Mouse (Mus musculus): ENCODE measurements around the gene Gdf7. TPM values are rescaled to one million over a fixed set of nuclear protein-coding genes. Genes with fewer than 3 reads are reported as not detected.

The Gdf7 gene
- polyA plus RNA-seq, 2 experiments from 2014 or later, result not detected

DNA sequence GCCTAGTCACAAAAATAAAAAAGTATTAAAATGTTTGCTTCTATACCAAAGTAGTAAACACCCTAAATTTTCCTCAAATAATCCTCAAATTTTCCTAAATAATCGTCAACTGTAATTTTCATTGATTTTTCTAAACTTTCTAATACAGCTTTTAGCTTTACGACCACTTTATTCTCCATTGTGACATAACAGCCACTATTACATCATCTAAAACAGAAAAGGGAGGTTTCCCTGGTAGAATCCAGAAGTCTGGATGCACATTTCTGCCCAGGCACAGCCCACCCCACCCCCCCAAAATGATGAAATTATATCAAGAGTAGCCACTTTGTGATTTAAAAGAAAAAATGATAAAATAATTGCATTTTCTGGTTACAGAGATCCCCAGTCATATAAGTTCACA lies 5.6 kb downstream of the Gdf7 start:
- no peak for ATAC-seq

DNA sequence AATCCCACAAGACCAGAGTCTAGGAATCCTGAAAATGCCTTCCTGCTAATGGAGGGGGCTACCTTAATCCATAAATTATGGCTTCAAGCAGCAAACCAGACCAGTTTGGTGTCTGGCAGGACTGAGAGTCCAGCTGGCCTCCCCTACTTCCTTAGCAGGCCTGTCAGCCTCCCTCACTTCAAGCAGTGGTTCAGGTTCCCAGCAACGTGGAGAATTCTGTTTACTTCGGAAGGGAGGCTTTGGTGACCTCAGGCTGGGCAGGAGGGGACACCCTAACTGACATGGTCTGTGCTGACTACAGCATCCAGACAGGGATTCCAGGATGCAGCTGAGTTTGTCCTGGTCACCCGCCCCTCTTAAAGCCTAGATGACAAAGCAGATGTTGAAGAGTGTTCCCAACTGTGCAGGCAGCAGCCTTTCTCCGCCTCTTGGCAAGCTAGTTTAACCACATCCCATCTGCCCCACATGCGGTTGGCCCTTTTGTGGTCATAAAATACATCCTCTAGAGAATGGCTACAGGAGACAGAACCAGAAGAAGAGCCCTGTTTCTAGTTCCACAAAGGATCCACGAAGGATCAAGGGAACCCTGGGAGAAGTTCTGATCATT lies 6.3 kb downstream of the Gdf7 start:
- ATAC-seq, result no peak

DNA sequence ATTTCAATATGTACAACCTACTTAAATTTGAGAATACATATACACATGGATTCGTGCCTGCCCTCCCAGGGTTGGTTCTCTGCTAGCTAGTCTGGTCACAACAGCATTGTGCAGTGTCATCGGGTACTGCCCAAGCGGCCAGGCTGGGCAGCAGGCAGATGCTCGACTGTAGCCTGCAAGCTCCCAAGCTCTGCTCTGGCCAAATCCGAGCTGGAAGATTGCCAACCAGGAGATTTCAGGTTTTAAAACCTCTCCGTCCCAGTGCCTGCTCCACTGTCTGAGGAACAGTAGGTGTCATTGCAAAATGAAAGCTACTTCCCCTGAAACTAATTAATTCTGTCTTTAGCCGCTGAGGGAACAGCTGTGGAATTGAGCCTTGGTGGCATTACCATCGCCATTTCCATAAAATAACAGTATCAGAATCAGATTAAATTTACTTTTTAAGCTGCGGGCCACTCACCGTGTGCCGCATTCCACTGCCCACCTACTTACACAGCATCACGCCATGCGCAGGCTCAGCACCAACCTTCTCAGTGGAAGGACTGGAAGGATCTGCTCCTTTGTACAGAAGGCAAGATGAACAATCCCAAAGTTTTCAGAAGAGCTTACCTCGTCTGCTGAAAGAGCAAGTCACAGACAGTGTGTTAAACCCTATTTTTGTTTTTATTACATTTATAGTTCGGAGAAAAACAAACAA lies 10.4 kb downstream of the Gdf7 start:
- ATAC-seq, result no peak

DNA sequence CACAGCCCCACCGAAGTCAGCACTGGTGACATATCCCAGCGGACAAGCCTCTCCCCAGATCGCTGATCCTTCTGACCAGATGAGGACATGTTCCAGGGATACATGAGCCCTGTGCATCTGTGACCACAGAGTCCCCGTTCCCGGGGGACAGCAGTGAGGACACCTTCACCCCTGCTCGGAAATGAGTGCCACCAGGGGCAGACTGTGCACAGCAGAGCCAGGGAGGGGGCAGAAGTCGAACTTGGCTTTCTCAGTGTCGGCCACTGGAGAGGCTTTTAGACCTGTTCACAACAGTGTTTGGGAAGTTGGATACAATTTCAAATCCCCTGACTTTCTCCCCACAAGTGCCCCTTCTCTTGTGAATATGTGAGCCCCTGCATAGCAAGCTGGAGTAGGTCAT lies 12.3 kb downstream of the Gdf7 start:
- no peak for ATAC-seq

DNA sequence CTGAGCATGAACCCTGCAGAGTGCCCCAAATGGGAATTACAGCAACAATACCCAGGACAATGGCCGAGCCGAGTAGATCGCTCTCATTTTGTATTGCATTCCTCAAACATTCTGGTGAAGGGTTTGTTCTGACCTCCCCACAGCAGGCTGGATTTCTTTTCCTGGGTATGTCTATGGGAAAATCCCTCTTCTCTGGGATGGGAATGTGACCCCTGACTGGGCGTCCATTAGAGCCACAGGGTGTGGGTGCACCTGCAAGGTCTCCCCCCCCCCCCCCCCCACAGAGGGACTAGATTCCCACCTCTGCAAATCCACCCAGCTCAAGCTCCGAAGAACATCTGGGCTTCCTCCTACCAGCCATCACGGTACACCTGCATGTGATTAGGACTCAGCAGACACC lies 12.7 kb downstream of the Gdf7 start:
- no peak for ATAC-seq

DNA sequence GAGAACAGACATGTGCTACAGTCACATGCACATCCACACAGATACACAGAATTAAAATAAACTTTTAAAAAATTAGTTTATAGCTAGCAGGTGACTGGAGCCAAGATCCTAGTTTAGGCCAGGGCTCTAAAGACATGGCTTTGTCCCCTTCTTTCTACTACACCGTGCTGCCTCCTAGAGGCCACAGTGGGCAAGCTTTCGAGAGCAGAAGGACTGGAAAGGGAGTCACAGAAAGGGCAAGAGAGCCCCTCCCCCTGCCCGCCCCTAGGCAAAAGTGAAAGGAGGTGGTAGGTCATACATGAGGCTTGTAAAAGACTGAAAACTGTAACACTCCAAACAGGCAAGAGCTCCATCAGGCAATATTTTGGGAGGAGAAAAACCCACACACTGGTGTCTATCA lies 13.8 kb downstream of the Gdf7 start:
- ATAC-seq, result no peak

DNA sequence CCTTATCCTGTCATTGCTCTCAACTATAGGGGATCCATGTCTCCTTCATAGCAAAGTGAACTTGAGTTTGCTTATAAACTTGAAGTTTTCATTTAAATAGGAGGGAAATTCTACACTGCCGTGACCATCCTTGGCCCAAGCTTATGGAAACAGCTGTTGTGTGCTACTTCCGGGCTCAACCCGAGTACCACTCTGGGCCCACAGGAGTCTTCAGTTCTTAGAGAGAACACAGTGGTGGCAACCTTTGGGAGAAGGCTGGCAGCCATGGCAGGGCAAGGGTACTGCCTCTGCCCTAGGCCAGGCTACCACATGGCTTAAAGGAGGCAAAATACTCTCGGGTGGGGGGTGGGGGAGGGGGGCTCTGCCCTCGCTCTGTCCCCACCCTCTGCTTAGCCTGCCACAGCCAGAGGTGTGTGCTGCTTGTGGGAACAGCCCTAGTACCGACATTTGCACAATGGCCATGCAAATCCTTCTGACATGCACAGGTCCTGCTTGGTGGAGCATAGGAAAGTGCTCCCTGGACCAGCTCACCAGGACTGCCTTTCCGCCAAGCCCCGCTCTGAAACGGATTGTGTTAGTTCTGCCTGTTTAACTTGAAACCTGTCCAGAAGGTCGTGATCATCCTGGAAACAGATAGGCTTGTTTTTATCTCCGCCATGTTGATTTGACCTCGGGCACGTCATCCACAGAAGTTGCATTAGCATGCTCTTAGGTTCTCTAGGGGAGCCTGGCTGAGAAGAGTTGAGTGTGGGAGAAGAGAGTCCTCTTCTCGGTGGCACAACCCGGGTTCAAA lies 20.3 kb downstream of the Gdf7 start:
- no peak for ATAC-seq

DNA sequence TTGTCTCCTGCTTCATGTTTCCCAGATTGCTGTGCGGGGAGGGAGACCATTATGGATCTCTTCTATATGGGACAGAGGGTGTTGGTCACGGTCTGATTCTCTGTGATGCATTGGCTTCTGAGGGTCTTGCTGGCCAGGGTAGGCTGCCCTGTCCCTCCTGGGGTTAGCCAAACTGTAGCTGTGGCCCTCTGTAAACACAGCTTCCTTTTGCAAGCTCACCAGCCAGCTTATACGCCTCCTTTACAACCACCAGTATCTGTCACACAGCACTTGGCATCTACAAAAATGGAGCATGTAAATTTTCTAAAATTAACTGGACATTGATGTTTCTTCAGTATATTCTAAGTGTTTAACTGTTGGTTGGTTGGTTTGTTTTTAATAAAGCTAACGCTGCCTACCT lies 26.3 kb downstream of the Gdf7 start:
- no peak for ATAC-seq

DNA sequence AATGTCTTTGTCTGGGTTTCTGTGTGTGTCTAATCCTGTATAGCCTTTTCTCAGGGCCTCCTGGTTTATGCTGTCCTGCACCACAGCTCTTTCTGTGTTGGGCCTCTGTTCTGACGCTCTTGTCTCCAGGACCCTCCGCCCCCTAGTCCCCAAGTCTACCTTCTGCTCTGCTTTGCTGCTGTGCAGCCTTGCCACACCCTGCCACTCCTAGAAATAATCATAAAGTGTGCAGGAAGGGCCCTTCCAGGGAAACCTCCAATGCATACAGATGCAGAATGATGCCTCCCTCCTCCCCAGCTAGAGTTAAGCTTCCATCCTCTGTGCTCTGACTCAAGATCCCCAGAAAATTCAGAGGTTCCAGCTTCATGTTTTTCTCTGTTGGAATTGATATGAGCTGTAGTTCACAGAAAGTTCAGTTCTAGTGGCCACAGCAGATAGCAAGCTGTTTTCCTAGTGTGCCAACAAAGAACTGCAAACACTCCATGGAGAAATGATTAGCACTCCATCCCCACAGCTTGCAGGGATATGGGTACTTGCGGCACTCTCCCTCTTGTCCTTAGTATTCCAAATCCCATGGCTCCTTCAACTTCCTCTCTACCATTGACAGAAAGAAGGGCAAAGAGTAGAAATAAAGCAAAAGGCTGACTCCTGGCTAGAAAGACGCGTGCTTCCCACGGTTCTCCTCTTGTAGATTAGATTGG lies 28.1 kb downstream of the Gdf7 start:
- no peak for ATAC-seq

DNA sequence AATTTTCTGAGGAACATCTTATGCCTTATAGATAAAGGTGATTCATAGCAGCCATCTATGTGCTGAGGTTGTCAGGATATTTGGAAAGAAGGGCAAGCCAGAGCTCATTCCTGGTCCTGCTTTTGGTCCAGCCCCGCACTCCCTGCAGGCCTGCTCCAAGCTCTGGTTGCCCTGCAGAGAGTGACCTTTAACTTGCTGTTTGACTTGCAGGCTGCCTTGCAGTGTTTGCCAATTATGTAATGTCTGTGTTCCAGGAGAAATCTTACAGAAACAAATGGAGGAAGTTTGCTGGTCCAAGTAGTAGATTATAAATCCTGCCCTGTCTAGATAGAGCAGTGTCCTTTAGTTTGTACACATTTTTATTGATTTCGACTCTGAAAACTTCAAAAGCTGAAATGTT lies 30.3 kb downstream of the Gdf7 start:
- ATAC-seq, result no peak

DNA sequence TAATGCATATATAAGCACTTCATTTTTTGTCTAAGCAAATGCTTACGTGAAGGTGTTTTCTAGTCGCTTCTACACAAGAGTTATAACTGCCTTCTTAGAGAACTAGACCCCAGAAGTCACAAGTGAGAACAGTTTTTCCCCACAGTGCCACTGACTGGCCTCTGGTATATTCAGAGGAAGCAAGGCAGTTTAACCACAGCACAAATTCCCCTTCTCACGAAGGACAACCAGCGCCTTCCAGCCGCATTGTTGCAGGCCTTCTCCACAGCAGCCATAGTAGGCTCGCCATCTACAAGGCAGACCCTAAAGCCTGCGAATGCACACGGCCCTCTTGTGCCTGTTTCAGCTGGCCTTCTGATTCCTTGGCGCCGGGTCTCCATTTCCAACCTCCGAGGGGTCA lies 32.1 kb downstream of the Gdf7 start:
- ATAC-seq, result no peak

DNA sequence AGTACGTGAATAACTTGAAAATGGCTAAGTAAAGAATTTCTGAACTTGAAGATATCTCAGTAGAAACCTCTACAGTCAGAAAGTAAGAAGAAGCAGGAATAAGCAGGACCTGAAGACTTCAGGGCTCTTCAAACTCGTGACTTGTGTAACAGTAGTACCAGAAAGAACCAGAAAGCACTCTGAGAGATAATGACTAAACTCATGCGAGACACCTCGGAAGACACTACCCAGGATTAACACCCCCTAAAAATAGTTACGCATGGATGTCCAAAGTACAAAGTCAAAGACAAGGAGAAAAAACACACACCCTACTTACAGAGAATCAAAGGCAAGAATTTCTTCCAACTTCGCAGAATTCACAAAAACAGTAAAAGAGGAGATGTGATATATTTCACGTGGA lies 35.4 kb downstream of the Gdf7 start:
- no peak for ATAC-seq

DNA sequence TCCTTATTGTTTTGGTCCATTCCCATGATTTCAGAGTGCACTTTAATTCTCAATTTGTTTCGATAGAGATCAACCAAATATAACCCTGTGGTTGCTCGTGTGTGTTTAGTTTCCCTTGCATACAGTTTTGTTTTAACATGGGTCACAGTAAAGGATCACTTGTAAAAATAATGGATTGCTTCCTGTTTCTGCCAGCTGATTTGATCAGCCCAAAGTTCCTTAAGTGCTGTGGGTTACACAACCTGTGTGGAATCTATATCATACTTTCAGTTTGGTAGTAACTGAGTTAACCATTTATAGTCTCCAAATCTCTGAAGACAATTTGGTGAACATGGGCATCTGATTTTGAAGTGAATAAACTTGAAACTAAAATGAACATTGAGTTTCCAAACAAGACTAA lies 41.5 kb downstream of the Gdf7 start:
- no peak for ATAC-seq

Other genes starting within 250 kb of the Gdf7 start
- 100 to 1,000 TPM; 101 to 107 TPM for gene Ldah, start 93.8 kb downstream of the Gdf7 start, polyA plus RNA-seq (2017; shearing (Covaris generic))
- 10 to 100 TPM in 1 of 2 experiments, 1 to 10 TPM in 1; 5.6 to 13.0 TPM for gene Hs1bp3, start 11.5 kb upstream of the Gdf7 start, polyA plus RNA-seq (2017; shearing (Covaris generic))
- 1 to 10 TPM in 1 of 2 experiments, under 1 TPM in 1; 0.76 to 1.0 TPM for gene Rhob, start 198.1 kb upstream of the Gdf7 start, polyA plus RNA-seq (2017; shearing (Covaris generic))

All from CD4-positive, CD25-positive, alpha-beta regulatory T cell, adult 4 months (primary cell).